Mouse (Mus musculus): ENCODE measurements around the gene Spaca4.

Spaca4 gene

GRCm38 (mm10) chr7:45727625-45728024 lies 2.0 kb upstream of the Spaca4 start:
- DNase-seq (ENCODE audit: low read depth, low spot score): no peak

DNA sequence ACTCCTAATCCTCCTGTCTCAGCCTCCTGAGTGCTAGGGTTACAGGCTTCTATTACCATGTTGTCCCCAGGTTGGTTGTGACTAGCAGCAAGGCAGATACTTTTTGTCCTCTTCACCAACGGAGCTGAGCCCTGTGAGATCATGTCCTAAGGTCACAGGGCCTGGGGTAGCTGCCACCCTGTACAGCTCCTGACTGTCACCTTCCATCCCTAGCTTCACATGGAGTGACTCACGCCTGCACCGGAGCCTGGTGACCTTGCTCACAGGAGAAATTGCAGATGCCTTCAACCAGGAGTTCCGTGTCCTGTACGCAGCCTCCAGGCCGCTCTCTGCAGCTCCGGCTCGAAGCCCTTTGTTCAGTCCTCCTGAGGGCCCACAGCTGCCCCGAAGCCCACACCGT lies 806 bp upstream of the Spaca4 start:
- no peak for DNase-seq (ENCODE audit: low read depth, low spot score)

DNA sequence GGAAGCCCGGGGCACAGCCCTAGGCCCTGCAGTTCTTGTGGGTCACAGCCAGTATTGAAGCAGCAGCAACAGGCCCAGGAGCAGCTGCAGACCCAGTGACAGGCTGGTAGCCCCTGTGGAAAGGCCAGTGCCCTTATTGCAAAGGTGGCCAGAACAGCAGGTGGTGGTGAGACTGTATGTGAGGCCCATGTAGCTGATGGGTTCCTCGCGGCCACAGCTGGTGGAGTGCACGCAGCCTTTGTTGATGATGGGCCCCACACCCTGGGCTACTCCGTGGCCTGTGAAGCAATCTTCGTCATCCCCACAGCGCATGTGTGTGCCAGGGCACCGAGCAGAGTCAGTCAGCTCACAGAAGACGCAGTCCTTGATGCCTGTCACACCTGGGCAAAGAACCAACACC lies 462 bp downstream of the Spaca4 start:
- DNase-seq (ENCODE audit: low read depth, low spot score): no peak

- DNase-seq (ENCODE audit: low read depth, low spot score): no peak
Measured at GRCm38 (mm10) chr7:45723781-45724180, 1.8 kb downstream of the Spaca4 start.

DNA sequence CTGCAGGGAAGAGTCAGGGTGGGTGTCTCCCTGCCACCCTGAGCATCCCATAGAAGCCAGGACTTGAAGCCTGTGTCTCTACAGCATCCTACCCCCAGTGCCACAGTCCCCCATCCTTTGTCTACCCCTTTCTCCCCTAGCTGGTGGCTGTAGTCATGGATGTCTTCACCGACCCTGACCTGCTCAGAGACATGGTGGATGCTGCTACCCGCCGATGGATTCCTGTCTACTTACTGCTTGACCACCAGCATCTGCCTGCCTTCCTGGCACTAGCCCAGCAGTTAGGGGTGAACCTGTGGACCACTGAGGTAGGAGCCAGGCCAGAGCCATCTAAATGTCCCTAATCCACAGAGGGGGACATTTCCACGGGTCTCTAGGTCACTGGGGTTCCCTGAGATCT lies 2.3 kb downstream of the Spaca4 start:
- DNase-seq (ENCODE audit: low read depth, low spot score): no peak

- DNase-seq (ENCODE audit: low read depth, low spot score): no peak
Measured at GRCm38 (mm10) chr7:45722348-45722713, 3.3 kb downstream of the Spaca4 start.

DNA sequence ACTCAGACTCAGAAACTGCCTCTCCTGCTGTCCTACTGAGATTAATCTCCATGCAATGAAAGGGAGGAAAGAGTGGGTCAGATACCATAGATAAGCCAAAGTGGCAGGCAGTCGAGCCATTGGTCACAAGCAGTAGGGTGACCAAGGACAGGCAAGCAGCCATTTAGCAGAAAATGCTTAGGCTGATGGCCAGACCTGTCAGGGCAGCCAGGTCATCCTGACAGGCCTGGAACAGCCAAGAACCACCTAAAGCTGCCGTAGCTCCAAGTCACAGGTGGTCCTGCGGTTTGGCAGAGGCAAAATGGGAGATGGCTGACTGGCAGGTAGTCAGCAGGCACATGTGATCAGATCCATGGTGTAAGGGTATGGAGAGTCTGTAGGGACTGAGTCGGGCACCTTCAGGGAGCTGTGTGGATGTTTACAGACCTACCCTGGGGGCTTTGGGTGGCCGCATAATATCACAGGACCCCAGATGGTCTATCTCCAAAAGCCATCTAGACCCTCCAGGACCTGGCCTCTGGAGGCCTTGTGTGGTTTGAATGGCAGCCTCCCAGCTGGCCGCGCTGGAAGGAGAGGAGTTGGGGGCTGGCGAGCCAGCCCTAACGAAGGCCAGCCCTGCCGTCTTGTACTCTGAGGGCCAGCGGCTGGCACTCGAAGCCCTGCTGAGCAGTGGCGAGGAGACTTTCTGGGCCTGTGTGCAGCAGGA lies 3.8 kb downstream of the Spaca4 start:
- DNase-seq (ENCODE audit: low read depth, low spot score): no peak

DNA sequence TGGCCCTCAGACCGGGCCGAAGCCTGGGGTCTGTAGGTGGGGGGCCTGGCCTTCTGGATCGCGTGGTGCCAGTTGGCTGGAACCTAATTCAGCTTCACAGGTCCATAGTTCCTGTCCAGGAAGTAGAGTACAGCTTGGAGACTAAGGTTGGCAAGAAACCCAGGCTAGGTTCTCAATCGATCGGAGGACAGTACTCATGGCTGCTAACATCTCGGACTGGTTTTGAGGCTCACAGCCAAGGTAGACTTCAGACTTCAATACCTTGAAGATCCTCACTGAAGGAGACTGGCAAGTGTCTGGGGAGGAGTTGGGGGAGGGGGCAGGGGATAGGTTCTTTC lies 4.4 kb downstream of the Spaca4 start:
- DNase-seq (ENCODE audit: low read depth, low spot score): no peak

DNA sequence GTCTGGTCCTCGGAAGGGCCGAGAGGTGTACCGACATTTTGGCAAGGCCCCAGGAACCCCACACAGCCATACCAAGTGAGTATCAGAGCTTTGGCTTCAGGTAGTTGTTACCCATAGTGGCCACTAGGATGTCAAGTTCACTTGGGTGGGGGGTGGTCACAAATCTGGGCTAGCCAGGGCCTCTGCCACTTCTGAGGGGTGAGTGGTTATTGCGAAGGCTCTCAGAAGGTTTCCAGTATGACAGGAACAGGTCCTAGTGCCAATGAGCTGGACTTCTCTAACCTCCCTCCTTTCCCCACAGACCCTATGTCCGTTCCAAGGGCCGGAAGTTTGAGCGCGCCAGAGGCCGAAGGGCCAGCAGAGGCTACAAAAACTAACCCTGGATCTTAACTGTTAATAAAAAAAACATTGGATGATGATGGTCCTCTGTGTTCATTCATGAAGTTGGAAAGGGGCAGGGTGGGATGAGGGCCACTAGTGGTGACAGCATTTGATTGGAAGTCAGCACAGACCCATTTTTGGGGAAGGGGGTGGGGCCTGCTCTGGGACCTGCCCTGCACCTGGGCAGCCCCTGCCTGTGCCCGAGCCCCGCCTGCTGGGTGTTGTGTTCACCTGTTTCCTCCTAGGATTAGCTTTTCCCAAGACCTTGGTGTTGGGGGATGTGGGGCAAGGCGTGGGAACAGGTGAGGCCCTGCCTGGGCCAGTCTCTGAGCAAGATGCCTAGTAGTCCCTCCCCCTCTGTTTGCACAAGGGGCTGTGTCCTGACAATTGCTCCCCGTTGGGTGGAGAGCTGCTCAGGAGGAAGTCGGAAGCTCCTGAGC lies 5.0 kb downstream of the Spaca4 start, which contains the start of gene Fam83e:
Fam83e (plus strand) TSS at position 800 of the 821 bp plus-strand sequence.
- DNase-seq (ENCODE audit: low read depth, low spot score): no peak

DNA sequence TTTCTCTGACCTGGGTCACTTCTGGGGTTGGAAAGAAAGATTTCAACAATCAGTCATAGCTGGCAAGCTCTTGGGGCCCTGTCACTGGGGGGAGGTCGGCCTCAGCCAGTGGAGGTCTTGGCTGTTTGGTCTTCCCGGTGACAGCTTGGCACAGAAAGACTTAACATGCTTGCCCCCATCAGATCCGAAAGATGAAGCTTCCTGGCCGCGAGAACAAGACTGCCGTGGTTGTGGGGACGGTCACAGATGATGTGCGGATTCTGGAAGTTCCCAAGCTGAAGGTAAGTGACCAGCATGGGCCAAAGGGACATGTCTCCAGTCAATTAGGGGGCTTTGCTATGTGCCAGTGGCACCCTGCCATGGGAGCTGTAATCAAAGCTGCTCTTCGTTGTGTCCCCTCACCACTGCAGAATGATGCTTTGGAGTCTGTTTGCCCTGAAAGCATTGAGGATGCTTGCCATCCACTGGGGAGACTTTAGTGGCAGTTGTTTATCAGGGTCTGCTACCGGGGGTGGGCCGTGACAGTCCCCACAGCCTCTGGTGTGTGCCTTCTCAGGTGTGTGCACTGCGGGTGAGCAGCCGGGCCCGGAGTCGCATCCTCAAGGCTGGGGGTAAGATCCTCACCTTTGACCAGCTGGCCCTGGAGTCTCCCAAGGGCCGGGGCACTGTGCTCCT lies 5.7 kb downstream of the Spaca4 start:
- no peak for DNase-seq (ENCODE audit: low read depth, low spot score)

DNA sequence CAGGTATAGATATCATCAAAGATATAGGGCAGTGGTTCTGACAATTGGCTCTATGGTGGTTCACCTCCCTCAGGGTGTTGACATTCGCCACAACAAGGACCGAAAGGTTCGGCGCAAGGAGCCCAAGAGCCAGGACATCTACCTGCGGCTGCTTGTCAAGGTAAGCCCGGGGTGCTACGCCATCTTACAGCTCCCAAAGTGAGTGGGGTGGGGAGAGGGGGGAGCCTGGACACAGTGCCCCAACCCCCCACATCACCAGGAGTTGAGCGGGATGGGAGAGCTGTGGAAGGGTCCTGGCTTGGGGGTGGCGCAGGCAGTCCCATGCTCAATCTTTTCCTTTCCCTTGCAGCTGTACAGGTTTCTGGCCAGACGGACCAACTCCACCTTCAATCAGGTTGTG lies 6.4 kb downstream of the Spaca4 start:
- DNase-seq (ENCODE audit: low read depth, low spot score): no peak

DNA sequence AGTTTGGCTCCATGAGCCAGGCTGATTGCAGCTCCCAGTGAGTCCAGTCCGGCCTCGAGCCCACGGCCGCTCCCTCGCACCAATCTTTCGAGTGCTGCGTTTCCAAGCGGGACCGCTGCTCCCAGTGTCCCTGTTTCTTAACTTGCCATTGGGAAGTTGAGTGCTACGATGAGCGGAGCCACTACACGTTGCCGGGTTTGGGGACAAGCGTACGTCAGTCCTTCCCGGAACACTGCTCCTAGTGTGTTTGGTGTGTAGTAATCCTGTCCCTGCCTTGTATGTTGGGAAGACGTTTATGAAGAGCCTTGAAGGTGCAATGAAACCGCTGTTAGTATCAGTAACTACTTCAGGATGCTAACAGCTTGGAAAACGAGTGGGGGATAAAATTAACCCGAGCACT lies 7.3 kb downstream of the Spaca4 start:
- no peak for DNase-seq (ENCODE audit: low read depth, low spot score)

DNA sequence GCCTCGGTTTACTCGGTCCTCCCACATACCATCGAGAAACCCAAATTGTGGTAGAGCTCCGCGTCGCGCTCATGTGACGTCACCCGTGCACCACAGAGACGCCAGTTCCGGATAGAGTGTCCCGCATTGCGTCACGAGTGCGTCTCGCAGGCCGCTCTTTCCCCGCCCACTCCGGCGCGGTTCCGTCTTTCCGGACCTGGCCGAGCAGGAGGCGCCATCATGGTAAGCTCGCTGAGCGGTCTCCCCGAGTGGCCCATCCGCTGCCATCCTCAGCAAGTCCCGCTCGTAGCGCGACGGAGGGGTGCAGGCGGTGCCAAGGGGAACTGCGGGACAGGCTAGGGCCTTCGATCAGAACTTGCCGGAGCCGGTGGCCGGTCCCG lies 7.7 kb downstream of the Spaca4 start, which contains the start of gene Sphk2:
Sphk2 (minus strand) TSS at position 85 of the 380 bp plus-strand sequence.
- peak; percentile 100 for DNase-seq (ENCODE audit: low read depth, low spot score)

GRCm38 (mm10) chr7:45716952-45717917 lies 8.4 kb downstream of the Spaca4 start:
- DNase-seq (ENCODE audit: low read depth, low spot score): no peak

GRCm38 (mm10) chr7:45716460-45716857 lies 9.2 kb downstream of the Spaca4 start:
- DNase-seq (ENCODE audit: low read depth, low spot score): no peak

GRCm38 (mm10) chr7:45715741-45716459 lies 9.7 kb downstream of the Spaca4 start:
- no peak for DNase-seq (ENCODE audit: low read depth, low spot score)

- peak; percentile 99 for DNase-seq (ENCODE audit: low read depth, low spot score)
Measured at GRCm38 (mm10) chr7:45715090-45715708, 10.4 kb downstream of the Spaca4 start, which contains the start of gene Rpl18. Rpl18 (plus strand) TSS chr7:45715457.

- no peak for DNase-seq (ENCODE audit: low read depth, low spot score)
Measured at GRCm38 (mm10) chr7:45714630-45715089, 11.0 kb downstream of the Spaca4 start.

GRCm38 (mm10) chr7:45713881-45714520 lies 11.6 kb downstream of the Spaca4 start:
- no peak for DNase-seq (ENCODE audit: low read depth, low spot score)

DNA sequence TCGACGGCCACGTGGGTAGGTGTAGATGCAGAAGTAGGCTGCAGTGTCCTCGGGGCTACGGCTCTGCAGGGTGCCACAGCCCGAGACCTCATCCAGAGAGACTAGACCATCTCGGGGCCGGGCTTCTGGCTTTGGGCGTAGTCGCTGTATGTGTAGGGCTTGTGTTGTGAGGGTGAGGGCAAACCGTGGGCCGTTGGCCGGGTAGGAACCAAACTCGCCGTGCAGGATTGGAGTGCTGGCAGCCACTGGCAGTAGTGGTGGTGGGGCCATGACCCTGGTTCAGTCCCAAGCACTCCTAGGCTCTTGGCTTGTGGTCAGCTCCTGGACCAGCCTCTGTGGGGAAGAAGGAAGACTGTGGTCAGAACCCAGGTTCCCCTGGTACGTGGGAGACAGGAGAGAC lies 12.2 kb downstream of the Spaca4 start:
- DNase-seq (ENCODE audit: low read depth, low spot score): no peak
